Mouse (Mus musculus): ENCODE results near the gene Tsc22d4.

The Tsc22d4 gene

DNA sequence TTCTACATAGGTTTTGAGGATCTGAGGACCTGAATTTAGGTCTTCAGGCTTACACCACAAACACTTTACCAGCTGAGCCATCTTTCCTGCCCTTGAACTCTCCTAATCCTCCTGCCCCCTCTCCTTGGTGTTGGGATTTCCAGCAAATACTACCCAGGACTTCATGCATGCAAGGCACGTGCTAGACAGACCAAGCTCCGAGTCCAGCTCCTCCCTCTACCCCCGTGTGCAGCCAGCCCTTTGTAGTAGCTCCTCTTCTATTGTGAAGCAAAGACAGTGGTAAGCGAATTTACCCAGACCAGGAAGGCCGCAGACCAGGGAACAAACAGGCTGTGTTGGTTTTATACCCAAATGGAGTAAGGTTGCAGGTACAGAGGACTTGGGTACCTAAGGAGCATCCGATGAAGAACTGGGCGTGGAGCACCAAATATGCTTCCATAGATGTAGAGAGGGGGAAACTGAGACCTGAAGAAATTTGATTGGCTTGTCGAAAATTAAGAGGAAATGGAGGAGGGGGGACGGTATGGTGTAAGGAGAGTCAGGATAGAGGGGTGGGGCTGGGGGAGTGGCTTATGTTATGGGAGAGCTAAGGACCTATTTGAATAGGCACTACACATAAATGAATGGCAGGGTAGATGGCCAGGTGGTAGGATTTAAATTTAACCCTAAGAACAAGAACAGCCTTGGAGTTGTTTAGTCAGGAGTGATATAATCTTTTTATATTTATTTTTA lies 19.2 kb downstream of the Tsc22d4 start:
- DNase-seq (ENCODE audit: low read depth, low spot score): no peak

DNA sequence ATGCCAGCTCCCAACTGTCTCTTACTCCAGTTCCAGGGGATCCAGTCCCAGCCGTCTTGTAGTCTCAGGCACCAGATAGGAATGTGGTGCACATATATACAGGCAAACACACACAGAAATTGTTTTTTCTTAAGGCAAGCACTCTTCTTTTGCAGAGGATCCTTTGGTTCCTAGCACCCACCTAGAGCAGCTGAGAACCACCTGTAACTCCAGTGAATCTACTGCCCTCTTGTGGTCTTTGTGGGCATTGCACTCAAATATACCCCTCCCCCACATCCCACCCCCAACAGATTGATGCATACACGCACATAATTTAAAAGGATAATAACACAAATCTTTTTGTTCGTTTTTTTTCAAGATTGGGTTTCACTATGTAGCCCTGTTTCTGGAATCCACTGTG lies 20.7 kb downstream of the Tsc22d4 start:
- DNase-seq (ENCODE audit: low read depth, low spot score): no peak

DNA sequence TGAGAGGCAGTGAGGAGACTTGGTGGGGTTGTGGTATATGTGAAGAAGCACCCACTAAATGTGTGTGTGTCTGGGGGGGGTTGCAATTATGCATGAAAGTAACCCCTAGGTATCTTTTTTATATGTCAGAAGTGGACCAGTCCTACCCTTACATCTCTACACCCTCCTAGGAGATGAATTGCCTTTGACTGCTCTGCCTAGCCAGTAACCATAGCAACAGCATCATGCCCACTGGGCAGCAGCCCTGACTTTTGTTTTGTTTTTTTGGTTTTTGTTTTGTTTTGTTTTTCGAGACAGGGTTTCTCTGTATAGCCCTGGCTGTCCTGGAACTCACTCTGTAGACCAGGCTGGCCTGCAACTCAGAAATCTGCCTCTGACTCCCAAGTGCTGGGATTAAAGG lies 22.9 kb downstream of the Tsc22d4 start:
- no peak for DNase-seq (ENCODE audit: low read depth, low spot score)

DNA sequence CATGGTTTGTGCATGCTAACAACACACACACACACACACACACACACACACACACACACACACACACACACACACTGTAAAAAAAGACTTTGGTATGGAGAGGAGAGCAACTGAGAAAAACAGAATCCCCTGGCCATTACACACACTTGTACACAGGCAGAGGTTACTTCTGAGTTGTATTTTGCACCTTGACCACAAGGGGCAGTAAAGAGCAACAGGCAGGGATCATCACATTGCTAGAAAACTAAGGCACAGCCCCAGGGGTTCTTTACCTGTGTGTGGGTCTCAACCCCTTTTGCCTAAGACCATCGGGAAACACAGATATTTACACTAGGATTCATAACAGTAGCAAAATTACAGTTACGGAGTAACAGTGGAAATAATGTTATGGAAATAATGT lies 25.2 kb downstream of the Tsc22d4 start:
- peak; percentile 78 for DNase-seq (ENCODE audit: low read depth, low spot score)

DNA sequence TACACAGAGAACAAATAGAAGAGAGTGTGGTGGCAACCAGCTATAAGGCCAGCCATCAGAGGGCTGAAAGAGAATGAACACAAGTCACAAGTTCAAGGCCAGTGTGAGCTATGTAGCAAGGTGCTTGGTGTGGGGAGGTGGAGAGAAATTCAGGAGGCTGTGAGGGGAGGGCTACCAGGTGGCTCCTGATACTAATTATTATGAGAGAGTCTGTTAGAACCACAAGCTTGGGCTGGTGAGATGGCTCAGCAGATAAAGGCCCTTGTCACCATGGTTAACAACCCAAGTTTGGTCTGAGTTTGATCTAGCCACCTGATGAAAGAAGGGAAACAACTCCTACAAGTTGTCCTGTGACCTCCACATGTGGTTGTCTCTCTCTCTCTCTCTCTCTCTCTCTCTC lies 27.2 kb downstream of the Tsc22d4 start:
- DNase-seq (ENCODE audit: low read depth, low spot score): no peak

DNA sequence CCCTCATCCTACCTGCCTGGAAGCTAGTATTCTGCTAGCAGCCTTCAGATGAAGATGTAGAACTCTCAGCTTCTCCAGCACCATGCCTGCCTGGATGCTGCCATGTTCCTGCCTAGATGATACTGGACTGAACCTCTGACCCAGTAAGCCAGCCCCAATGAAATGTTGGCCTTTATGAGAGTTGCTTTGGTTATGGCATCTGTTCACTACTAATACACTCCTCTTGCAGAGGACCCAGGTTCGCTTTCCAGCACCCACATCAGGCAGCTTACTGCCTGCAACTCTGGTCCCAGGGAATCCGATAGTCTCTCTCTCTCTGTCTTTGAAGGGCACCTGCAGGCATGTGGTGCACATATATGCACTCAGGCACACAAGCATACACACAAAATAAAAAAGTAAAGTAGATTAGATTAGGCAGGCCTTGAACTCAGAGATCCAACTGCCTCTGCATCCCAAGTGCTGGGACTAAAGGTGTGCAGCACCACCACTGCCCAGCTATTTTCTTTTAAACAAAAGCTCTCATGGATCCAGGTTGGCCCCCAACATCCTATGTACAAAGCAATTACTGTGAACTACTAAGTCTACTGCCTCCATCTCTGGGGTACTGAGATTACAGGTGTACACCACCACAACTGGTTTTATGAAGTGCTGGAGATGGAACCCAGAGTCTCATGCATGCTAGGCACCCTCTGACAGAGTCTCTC lies 30.2 kb downstream of the Tsc22d4 start:
- no peak for DNase-seq (ENCODE audit: low read depth, low spot score)

DNA sequence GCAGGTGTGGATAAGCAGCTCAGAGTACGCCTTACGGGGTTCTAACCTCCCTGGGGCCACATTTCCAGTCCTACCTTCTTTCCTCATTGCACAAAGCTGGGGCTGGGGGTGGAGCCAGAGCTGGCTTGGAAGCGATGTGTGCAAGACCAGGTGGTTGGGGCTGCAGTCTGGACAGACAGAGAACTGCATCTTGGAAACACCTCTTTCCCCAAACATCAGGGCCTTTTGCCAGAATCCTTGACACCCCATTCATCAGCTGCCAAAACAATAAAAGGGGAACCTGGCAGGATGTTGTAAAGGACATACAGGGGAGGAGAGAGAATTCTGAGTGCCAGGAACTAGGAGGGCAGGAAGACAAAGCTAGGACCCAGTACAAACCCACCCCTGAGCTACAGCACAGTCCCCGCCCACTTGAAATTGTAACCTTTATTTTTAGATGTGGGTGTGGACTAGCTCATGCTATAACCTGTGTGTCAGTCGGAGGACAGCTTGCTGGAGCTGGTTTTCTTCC lies 30.9 kb downstream of the Tsc22d4 start:
- DNase-seq (ENCODE audit: low read depth, low spot score): no peak

DNA sequence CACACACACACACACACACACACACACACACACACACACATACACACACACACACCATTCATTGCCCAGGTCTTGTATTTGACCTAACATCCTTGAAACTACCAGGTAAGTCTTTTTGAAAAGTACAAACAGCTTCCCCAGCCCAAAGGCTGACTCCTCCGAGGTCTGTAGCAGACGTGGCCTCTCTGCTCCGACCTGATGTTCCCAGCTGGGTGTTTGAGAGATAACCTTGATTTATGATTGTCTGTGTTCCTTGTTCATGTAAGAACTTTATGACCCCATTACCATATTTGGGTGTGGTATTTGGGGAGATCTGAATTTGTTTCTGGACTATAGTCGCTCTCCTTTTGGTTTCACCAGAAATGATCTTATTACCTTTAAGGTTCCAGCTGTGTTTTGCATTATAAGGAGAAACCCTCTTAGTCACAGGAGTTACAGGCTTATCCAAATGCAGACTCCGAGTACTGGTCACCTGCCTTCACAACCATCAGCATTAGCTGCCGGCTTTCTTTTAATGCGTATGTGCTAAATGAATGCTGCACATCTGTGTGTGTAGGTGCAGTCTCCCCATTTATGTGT lies 31.8 kb downstream of the Tsc22d4 start:
- no peak for DNase-seq (ENCODE audit: low read depth, low spot score)

DNA sequence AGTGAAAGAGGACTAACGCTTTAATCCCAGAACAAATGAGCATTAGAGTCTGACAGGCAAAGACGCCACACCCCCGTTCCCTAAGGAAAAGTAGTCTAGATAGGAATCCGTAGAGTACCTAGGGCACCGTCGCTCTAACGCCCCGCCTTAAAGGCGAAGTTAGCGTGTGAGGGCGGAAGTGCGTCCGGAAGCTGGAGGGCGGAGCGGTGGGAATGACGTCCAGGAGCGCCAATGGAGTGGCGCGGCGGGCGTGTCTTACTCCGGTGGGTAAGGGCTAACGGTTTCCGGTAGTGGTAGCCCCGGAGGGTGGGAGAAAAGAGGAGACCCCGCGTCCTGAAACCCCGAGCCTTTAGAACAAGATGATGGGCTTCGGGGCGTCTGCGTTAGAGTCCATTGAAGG lies 33.1 kb downstream of the Tsc22d4 start, which contains the start of gene Ppp1r35:
Gene Ppp1r35 (plus strand): TSS at position 215 of the 400 bp plus-strand sequence.
- peak; percentile 98 for DNase-seq (ENCODE audit: low read depth, low spot score)

DNA sequence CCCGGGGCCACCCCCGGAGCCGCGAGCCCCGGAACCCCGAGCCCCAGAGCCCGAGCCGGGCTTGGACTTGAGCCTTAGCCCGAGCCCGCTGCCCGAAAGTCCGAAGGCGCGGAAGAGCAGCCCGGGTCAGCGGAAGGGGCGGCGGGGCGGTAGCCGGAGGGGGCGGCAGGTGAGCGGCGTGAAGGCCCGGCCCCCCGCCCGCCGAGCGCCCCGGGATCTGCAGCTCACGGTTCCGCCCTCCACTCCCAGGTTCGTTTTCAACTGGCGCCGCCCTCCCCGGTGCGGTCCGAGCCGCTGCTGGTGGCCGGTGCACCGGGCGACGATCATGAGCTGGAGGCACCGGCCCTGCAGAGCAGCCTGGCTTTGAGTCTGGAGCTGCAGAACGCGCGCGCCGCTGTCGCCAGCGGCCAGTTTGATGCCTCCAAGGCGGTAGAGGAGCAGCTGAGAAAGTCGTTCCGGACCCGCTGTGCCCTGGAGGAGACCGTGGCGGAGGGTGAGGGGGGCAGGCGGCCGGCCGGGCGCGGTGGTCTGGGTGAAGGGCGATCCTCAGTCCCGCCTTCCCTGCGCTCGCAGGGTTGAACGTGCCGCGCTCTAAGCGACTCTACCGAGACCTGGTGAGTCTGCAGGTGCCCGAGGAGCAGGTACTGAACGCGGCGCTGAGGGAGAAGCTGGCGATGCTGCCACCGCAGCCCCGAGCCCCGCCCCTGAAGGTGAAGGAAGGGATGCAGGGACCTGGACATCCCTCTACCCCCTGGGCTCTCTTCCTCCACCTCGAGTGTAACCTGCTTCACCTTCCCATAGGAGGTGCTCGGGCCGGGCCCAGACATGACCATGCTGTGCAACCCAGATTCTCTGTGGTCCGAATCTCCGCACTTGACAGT lies 33.8 kb downstream of the Tsc22d4 start:
- no peak for DNase-seq (ENCODE audit: low read depth, low spot score)

DNA sequence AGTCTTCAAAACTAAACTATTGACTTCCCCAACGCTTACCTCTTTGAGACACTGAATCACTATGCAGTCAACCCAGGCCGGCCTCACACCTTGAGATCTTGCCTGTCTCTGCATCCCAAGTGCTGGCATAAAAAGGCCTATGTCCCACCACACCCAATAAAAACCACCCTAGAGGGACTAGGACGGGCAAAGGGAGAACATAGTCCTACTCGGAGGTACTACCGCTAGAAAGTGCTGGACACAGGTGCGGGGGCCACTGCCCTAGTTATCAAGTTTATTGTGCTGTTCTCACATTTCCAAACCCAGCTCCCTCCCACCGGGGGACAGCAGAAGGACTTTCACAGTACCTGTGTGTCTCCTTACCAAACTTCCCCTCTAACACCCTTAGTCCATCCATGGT lies 36.1 kb downstream of the Tsc22d4 start:
- no peak for DNase-seq (ENCODE audit: low read depth, low spot score)

DNA sequence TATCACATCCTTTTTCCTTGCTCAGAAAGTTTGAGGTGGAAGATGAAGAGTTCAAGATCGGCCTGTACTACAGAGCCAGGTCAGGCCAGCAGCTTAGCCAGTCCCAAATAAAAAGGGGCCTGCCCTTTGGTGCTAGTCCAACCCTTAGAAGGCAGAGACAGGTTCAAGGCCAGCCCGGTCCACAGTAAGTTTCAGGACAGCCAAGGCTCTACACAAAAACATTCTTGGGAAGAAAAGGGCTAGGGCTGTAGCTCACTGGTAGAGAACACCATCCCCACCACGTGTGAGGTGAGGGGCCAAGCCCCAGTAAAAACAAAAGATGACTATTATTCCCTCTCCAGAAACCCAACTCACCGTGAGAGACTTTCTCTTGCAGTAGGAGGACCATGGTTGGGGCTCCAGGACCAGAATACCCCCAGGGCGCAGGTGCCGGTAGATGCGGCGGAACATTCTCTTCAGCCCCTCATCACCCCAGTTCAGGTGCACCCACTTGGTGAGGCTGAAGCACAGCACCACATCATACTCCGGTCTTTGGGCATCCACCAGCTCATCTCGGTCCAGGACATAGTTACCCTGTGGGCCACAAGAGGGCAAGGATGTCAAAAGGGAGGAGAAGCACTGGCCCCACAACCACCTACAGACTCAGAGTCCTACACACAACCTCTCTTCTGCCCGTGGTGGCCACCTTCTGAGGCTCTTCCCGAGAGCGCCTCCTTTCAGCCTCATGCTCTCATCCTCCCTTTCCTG lies 37.4 kb downstream of the Tsc22d4 start:
- DNase-seq (ENCODE audit: low read depth, low spot score): no peak

DNA sequence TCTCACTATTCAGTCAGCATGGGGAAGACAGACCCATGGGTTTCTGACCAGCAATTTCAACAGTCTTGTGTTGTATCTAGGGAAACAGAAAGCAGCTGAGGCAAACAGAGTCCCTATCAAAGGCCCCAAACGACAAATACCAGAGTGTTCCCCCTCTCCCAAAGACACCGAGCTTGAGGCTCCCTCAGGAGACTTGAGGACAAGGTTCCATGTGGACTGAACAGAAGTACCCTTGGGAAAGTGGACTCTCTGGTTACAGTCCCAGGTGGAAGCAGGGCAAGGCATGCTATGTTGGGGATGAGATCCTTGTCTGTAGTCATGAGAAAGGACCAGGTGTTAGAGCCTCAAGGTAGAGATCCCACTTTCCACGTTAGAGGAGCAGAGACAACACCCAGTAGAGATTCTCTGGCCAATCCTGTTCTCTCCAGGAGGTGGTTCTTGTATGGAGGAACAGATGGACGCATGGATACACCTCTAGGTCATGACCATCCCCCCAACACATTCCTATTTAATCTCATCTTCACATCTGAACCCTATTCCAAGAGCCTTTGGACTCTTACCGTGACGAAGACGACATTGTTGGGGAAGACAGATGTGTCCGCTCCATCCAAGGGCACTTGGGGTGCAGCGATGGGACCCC lies 38.5 kb downstream of the Tsc22d4 start:
- no peak for DNase-seq (ENCODE audit: low read depth, low spot score)

DNA sequence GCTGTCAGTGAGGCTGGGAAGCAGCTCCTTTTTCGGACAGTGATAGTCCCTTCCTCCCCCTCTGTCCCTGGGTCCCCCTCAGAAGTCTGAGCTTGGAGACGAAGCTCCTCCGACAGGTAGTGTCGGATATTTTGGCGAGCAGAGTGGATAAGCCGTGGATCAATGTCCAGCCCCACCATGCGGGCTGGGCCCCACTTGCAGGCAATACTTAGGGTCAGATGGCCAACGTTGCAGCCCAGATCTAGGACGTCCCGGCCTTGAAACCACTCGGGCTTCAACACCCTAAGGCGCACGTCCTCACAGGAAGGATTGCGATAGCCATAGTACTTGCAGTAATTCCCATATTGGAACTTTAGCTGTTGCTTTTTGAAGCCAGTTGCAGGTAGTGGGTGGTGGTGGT lies 39.0 kb downstream of the Tsc22d4 start:
- no peak for DNase-seq (ENCODE audit: low read depth, low spot score)

DNA sequence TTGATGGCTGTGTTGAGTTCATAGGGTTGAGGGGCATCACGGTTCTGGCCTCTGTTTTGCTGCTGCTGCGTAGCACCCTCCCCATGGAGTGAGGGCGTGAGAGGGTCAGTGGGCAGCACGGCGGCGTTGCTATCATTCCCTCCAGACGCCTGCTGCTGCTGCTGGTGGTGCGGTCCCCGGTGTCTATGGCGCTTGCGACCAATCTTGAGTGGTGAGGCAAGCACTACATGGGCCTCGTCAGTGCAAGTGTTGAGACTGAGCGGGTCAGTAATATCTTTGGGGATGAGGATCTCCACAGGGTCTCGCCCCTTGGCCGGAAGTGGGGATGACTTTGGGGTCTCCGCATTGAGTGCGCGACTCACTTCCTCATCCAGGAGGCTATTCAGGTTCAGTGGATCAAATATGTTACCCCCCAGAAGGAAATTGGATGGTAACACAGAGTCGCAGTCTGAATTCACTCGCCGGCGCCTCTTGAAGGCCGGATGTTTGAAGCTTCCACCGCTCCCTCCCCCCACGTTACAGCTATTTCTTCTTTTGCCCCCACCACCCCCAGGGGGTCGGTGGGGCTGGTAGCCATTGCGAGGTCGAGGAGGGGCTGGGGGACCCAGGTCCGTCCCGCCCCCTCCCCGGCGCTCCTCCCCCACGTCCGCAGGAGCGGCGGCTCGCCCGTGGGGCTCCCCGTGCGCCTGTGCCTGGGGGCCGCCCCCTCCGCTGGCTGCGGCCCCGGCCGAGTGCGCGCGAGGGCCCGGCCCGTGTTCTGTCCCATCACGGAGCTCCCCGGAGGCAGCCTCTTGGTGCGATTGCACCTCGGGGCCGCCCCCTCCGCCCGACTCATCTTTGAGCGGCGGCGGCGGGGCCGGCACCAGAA lies 39.9 kb downstream of the Tsc22d4 start:
- no peak for DNase-seq (ENCODE audit: low read depth, low spot score)

DNA sequence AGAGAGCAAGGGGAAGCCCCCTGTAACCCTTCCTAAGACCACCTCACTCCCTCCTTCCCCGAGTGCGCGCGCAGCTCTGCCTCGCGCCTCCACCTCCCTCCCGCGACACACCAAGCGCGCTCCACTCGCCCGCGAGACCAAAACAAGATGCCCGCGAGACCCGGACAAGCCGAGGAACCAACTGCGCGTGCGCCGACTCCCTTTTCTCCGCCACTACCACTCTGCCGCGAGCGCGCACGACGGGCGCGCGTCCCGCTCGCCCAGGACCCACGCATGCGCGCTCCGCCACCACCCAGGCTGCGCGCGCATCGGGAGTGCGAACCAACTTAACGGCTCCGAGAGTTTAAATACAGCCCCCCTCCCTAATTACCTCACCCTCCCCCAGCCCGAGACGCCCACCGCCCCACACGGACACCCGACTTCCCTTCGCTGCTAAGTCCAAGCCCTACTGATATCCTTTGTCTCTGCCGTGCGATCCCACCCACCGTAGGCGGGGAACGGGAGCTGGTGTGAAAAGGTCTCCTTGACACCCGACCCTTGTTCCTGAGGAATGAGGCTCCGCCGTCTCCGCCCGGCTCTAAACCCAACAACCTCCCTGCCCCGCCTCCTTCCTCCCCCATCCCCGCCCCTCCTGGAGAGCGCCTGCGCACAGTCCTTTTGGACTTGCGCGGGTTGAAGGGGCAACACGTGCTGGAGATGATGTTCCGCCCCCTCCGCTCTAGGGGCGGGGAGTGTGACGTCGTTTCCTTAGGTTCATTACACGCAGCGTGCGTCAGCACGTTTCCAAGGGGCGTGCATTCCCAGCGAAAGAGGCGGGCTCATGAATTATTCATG lies 40.8 kb downstream of the Tsc22d4 start:
- peak; percentile 100 for DNase-seq (ENCODE audit: low read depth, low spot score)

DNA sequence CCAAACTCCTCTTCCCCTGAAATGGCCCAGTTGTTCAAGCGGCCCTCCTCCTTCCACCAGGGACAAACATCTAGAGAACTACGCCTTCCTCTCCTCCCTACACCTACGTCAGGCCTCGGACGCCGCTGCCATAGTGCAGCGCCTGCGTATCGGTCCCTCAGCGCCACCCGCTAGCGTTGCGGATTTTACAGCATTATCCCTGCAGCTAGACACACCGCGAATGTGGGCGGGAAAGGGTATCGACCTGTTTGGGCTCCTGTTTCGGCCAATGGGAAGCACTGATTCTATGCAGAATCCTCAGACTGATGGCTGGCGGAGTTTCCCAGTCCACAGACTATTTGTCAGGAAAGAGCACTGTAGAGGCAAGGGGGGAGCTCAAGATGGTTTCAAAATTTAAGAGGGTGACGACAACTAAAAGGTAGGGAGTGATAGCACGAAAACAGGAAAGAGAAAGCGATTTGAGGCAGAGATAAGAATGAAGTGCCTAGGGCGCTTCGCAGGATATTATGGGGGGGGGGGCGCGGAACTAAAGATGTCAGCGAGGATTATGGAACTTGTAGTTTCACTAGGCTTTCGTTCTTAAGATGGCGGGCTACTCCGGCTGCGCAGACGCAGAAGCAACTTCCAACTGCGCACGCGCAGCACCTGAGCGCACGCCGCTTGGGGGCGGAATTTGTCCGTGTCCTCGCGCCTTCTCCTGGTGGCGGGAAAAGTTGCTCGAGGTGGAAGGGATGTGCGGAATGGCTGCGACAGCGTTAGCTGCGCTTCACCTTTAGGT lies 41.8 kb downstream of the Tsc22d4 start, which contains the start of the genes Mepce and Zcwpw1:
Gene Mepce (minus strand): TSS at position 505 of the 778 bp plus-strand sequence.
Gene Zcwpw1 (plus strand): TSS at position 648 of the 778 bp plus-strand sequence.
- DNase-seq (ENCODE audit: low read depth, low spot score): peak; percentile 98

DNA sequence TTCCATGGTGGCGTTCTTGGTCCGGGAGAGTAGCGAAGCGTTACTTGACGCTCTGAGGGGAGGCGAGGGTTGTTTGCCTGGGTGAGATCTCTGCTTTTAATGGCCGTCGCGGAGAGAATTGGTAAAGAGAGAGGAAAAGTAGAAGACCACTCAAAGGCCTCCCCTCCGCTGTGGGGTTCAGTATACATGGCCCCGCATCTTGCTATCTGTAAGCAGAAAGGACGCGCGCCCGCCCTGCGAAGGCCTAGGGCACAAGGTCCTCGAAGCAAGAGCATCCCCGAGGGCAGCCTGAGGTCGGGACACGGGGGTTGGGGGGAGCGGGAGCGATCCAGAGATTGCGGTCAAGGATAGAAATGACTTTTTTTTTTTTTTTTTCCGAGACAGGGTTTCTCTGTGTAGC lies 42.6 kb downstream of the Tsc22d4 start:
- no peak for DNase-seq (ENCODE audit: low read depth, low spot score)

Data from mesoderm, embryonic 11.5 days (tissue).